Mouse (Mus musculus): ENCODE data around the gene Naa20.

The Naa20 gene

DNA sequence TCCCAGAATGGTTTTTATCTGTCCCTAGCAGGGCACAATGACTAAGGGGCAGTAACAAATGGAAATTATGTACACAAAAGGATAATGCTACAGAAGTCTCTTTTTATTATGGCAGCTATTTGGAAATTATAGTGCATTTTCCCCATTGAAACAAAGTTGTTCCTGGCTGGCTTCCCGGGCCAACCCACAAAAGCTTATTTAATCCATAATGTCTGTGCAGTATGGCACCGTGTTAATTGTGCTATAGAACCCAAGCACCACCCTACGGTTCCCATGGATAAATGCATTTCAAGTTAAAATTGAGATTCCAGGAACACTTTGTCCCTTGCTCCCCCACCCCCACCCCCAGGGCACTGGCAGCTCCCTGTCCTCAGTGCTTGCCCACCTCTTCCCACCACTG is 42.4 kb downstream of the Naa20 start:
- in situ Hi-C loops (cut with MboI; ENCODE audit: unreplicated experiment in 2 of 2): no loop called here

DNA sequence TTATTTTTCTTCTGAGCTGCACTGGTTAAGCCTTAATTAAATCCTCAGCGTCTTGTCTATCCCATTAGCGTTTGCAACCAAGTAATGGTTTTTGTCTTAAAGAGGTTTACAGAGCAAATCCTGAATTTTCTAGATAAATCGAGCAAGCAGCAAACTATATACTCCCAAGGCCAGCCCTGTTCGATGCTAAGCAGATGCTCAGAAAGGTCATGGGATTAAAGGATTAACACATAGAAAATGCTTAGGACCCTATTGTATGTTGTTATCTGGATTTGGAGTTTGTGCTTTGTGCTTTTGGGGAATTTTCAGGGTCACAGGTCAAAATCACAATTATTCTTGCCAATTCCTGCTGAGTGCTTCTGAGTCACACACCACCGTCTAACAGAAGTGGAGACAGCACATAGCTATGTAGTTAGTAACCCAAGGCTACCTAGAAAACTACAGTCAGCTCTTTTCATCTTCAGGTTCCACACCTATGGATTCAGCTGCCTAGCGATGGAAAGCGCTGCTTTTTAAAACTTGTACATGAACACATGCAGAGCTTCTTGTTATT is 46.6 kb downstream of the Naa20 start:
- in situ Hi-C loops (cut with MboI; ENCODE audit: unreplicated experiment in 2 of 2): no loop called here

DNA sequence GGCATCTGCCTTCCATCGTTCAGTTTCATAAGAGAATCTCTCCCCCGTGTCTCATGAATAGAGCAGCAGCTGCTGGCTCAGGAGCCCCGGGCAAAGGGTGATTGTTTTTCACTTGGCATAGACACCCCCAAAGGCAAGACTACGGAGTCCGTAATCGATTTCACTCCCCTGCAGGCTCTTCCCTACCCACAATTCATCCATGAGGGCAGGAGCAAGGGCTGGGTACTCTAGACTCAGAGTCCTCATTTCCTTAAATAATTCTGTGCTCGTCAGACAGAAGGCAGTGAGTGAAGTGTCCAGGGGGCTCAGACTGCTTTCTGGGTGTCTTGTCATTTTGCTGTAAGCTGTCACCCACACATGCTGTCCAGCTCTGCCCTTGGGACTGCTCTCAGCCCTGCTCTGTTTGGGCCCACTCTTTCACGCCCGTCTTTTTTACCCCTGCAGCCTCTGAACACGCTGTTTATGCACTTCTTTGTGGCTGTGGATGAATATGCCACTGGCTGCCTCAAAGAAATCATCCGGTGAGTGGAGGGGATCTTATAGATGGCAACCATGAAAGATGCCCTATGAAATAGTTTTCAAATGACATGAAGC is 47.7 kb downstream of the Naa20 start:
- in situ Hi-C loops (cut with MboI; ENCODE audit: unreplicated experiment in 2 of 2): loop anchor here in 1 of 2 experiments (5.0 kb wide), 1 partner anchor 438 kb away; no protein-coding TSS in a partner anchor

DNA sequence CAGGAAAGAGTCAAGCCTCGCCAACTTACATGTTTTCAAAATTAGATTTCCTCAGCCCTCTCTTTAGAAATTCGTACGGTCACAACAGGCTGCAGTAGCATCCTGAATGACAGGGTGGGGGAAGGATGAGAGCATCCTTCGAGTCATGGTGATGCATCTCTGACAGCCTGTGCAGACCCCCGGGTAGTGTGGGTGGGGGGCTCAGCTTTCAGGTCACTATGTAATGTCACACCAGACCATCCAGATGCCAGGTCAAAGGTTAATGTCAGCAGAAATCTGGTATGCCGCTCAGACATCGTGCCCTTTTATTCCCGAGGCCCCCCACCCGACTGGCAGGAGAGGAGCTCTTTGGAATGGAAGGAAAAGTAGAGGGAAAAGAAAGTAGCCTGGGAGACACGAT is 48.3 kb downstream of the Naa20 start:
- in situ Hi-C loops (cut with MboI; ENCODE audit: unreplicated experiment in 2 of 2): loop anchor here in 1 of 2 experiments (5.0 kb wide), 1 partner anchor 437 kb away; no protein-coding TSS in a partner anchor

DNA sequence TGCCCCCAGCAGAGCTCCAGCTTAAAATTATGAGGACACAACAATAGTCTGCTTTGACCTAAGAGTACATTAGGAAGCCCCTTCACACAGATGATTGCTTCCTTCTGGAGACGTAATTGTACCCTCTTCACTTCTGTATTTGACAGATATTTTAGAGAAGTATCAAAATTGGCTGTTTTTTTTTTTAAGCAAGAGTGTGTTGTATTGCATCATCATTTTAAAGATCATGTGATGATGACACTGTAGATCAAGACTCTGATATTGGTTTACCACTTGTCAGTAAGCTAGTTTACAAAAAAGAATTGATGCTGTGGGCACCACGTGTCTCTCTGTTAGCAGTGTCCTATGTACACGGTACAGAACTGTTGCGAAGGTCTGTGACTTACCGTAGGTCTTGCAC is 50.8 kb downstream of the Naa20 start:
- in situ Hi-C loops (cut with MboI; ENCODE audit: unreplicated experiment in 2 of 2): loop anchor here in 1 of 2 experiments (5.0 kb wide), 1 partner anchor 435 kb away; no protein-coding TSS in a partner anchor

DNA sequence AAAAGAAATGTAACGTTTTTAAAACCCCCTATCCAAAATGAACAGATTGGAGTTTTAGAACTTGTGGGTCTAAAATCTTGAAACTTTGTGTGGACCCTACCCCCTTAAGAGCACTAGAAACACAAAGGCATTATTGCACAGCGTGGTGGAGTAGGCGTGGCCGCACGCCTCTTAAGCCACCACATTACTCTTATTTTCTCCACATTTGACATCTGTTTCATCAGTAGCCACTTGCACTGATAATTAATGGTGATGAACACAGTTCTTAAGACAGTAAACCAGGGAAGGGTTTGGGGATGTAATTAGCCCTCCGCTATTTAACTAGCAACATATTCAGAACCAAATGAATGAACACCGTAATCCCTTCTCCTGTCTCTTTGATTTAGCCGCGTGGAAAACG is 53.9 kb downstream of the Naa20 start:
- in situ Hi-C loops (cut with MboI; ENCODE audit: unreplicated experiment in 2 of 2): loop anchor here (5.0 kb wide), 5 partner anchors 96 to 656 kb away; no protein-coding TSS in a partner anchor

DNA sequence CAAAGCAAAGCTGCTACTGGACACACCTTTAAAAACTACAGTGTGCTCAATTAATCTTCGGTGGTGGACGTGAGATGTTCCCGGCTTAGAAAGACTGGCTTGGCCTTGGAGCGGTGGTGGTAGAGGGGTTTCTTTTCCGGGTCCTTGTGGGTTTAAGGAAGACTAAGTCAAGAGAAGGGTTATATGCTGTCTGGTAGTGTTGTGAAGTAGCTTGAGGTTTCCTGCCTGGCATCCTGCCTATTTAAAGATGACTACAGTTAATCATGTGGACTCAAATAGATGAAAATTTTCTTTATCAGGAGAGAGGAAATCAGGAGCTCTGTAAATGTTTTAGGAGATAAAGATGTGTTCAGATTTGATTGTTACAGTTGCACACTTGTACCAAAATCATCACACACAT is 54.4 kb downstream of the Naa20 start:
- in situ Hi-C loops (cut with MboI; ENCODE audit: unreplicated experiment in 2 of 2): loop anchor here (5.0 kb wide), 5 partner anchors 96 to 656 kb away; no protein-coding TSS in a partner anchor

DNA sequence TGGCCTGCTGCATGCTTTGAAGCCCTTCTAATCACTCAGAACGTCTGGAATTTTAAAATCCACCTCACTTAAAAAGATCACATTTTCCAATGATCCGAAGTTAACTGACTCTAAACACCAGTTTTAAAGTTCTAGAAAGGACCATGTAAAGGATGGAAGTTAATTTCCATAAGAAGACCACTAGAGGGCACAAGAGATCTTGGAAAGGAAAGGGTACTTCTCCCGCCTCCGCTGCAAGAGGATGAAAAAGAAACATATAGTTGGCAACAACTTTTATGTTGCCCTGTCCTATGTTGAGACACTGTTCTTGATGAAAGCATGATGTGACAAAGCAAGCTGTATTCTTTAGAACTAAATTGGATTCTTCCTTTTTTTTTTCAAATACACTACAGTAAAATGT is 55.6 kb downstream of the Naa20 start:
- in situ Hi-C loops (cut with MboI; ENCODE audit: unreplicated experiment in 2 of 2): loop anchor here (5.0 kb wide), 5 partner anchors 95 to 655 kb away; no protein-coding TSS in a partner anchor

DNA sequence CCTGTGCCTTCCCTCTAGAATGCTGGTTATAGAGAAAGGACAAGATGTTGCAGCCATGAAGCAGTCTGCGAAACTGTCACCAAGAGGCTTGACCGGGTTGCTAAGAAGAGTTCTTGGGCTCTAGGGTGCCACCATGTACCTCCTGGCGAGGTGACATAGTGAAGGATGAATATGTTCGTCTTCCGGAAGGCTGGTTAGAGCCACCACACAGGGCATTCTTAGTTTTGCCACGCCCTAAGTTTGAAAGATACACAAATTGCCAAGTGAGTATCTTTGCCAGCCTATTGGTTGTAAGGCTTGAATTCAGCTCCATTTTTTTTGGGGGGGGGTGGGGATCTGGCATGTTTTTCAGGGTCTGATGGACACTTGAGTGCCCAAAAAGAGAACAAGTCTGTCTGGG is 56.2 kb downstream of the Naa20 start:
- in situ Hi-C loops (cut with MboI; ENCODE audit: unreplicated experiment in 2 of 2): loop anchor here (5.0 kb wide), 5 partner anchors 94 to 654 kb away; no protein-coding TSS in a partner anchor

DNA sequence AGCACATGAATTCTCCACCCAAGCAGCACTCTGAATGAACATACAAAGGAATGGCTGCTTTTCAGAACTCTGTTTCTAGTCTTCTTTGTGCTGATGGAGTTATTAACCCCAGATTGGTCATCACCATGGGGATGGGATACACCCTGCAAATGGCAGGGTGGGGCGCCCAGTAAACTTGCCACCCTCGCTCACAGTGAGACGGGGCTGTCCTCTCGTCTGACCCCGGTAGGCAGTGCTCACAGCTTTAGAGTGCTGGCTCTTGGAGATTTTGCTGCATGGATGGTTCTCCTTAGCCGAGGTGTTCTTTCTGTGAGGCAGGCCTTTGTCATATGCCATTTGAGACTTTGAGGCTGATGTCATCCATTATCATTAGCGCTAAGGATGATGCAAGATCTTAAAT is 56.7 kb downstream of the Naa20 start:
- in situ Hi-C loops (cut with MboI; ENCODE audit: unreplicated experiment in 2 of 2): loop anchor here (5.0 kb wide), 5 partner anchors 94 to 654 kb away; no protein-coding TSS in a partner anchor

DNA sequence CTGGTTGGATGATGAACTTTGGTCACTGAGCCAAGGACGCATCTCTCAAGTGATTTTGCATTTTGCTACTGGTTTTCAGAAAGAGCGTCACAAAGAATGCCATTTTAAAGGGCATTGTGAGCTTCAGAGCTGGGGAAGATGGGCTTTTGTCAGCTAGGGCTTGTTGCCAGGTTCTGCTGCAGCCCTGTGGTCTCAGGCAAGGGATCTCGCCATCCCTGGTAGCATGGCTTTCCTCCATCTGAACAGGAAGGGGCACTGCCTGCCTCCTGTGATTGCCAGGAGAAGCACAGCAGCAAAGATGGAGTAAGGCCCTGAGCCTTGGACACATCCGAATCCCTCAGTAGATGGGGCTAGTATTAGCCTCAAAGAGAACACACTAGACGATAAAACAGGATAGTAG is 60.0 kb downstream of the Naa20 start:
- in situ Hi-C loops (cut with MboI; ENCODE audit: unreplicated experiment in 2 of 2): no loop called here

Data from v-Abl transformed pro-B cells (cell line).